9 mouse cellular contexts compared by ENCODE assay signal in the genomic region with DNA sequence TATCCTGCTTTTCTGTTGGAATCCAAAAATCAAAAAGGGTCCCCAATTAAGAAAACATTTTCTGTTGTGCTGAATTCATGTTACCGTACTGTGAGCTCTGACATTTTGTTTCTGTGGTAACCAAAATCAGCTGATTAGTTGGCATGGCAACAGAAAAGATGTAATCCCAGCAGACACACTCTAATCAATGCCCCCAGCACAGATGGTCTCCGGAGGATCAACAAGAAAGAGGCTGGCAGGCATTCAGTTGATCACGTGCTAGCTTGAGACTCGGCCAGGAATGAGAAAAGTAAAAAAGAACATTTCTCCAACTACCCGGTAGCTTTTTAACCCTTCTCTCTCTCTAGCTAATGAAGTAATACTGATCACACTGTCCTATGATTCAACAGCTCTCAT.
DNase-seq lines count a peak whose midpoint lies in the region; ATAC-seq lines count a peak whose summit lies in the region.
"Had no signal": no experiment of that assay in that cellular context is flagged by ENCODE, and none has a peak within 500 bp of the region (broad histone marks: within the 10 kb centered on the region; RNA-seq: fewer than 3 reads in every experiment).

No protein-coding gene starts in this region.

- H3K27me3 ChIP-seq in neural tube, embryonic 12.5 days (replicated peaks) = no peaks in the 10 kb centered on the region
- H3K27me3 ChIP-seq: limb, embryonic 15.5 days had no signal

- no peaks in the 10 kb centered on the region for H3K36me3 ChIP-seq in neural tube, embryonic 12.5 days

- no peaks in the 10 kb centered on the region for H3K9me3 ChIP-seq in neural tube, embryonic 12.5 days
- H3K9me3 ChIP-seq: limb, embryonic 15.5 days had no signal

- no peak overlapping the region for H3K9ac ChIP-seq in neural tube, embryonic 12.5 days
- H3K9ac ChIP-seq: limb, embryonic 15.5 days had no signal

- WGBS in neural tube, embryonic 12.5 days = 11% methylated on average over 5 of the region's 5 CpGs

- DNase-seq in lung, postnatal 10 days = peak; percentile 21
- no peak for DNase-seq in lung, postnatal 36 days
- peak; percentile 84 to 94 for DNase-seq in frontal cortex, adult 2 months (ENCODE audit: extremely low spot score in 1 of 2, low spot score in 1 of 2)
- DNase-seq in layer of hippocampus, postnatal 10 days (ENCODE audit: low spot score in 2 of 2) = peak; percentile 88
- no peak for DNase-seq in gastrocnemius, adult 8-10 months (ENCODE audit: low spot score in 2 of 2)
- no peak for DNase-seq in ovary, adult 18-20 months (ENCODE audit: low spot score)

- H3K4me2 ChIP-seq in neural tube, embryonic 12.5 days (replicated peaks) = no peak overlapping the region
- H3K4me2 ChIP-seq: limb, embryonic 15.5 days had no signal

- 0 out of 2 replicates have a peak, but pooled peaks cover 3% of the 10 kb centered on the region for H3K4me1 ChIP-seq in neural tube, embryonic 12.5 days
- H3K4me1 ChIP-seq: limb, embryonic 15.5 days had no signal

- H3K4me3 ChIP-seq in neural tube, embryonic 12.5 days = no peak overlapping the region
- H3K4me3 ChIP-seq: limb, embryonic 15.5 days had no signal

- peak; percentile 96 for ATAC-seq in neural tube, embryonic 12.5 days (ENCODE audit: low FRiP score, low read depth)
- ATAC-seq in CD4-positive, CD25-positive, alpha-beta regulatory T cell, adult 4 months = no peak

- no peak overlapping the region for H3K27ac ChIP-seq in neural tube, embryonic 12.5 days
- H3K27ac ChIP-seq: limb, embryonic 15.5 days had no signal

Comparison
In these comparisons a context has a peak if more than half of its experiments do, and no peak if none do; other contexts are left out.
1. DNase-seq: peak in lung, postnatal 10 days (single experiment), frontal cortex, adult 2 months (2 of 2) and layer of hippocampus, postnatal 10 days (2 of 2); none in lung, postnatal 36 days (single experiment), gastrocnemius, adult 8-10 months (0 of 2) and ovary, adult 18-20 months (single experiment).